Mouse (Mus musculus) kidney, embryonic 15.5 days (tissue): ENCODE data around the gene Scaf11. TPM values are rescaled to one million over a fixed set of nuclear protein-coding genes. Genes with fewer than 3 reads are reported as not detected.

ENCODE experiments used
- ATAC-seq: fragments of 200-750 bp; cut with Nextera tagmentation; replicated peaks from 2 replicates; pipeline ENCODE4 v1.8.0; 2017; ENCODE audit warnings: moderate TSS enrichment; ENCODE audit not compliant: low FRiP score
- H3K27ac ChIP-seq: fragments of 300-500 bp; sonication (generic); 2 replicates; pipeline ENCODE4 v1.5.1; 2015; ENCODE audit warnings: mild to moderate bottlenecking, inconsistent platforms
- H3K27me3 ChIP-seq: fragments of 300-500 bp; sonication (generic); 2 replicates; pipeline ENCODE4 v1.6.1; 2015; ENCODE audit warnings: inconsistent platforms
- H3K36me3 ChIP-seq: fragments of 300-500 bp; sonication (generic); 2 replicates; pipeline ENCODE4 v1.6.1; 2015; ENCODE audit warnings: inconsistent platforms
- H3K4me1 ChIP-seq: fragments of 300-500 bp; sonication (generic); 2 replicates; pipeline ENCODE4 v1.6.1; 2015; ENCODE audit warnings: inconsistent platforms
- H3K4me2 ChIP-seq: fragments of 300-500 bp; sonication (generic); 2 replicates; pipeline ENCODE4 v1.6.1; 2015; ENCODE audit warnings: moderate library complexity, mild to moderate bottlenecking, inconsistent platforms
- H3K4me3 ChIP-seq: fragments of 300-500 bp; sonication (generic); replicated peaks from 2 replicates; pipeline ENCODE4 v1.5.1; 2015; ENCODE audit warnings: mild to moderate bottlenecking, inconsistent platforms
- H3K9ac ChIP-seq: fragments of 300-500 bp; sonication (generic); 2 replicates; pipeline ENCODE4 v1.6.1; 2015; ENCODE audit warnings: mild to moderate bottlenecking, inconsistent platforms
- H3K9me3 ChIP-seq: fragments of 300-500 bp; sonication (generic); replicated peaks from 2 replicates; pipeline ENCODE4 v1.6.1; 2016; ENCODE audit warnings: inconsistent platforms
- WGBS: fragments of 180-500 bp; shearing (Covaris S2); methylation state at CpG from one replicate; pipeline ENCODE4 v1.1.7; 2015; ENCODE audit warnings: mixed read lengths; 5-methylcytosine and 5-hydroxymethylcytosine counted together
- polyA plus RNA-seq: library from polyadenylated mRNA; unstranded; fragments of >200 nt; fragmentation: Nextera tagmentation; extraction: Ambion mirVana; gene quantifications from 2 replicates; pipeline ENCODE4 v1.2.1, GENCODE M21; 2015

Gene Scaf11
- polyA plus RNA-seq, 1 experiment from 2014 or later = 95.6 TPM

DNA sequence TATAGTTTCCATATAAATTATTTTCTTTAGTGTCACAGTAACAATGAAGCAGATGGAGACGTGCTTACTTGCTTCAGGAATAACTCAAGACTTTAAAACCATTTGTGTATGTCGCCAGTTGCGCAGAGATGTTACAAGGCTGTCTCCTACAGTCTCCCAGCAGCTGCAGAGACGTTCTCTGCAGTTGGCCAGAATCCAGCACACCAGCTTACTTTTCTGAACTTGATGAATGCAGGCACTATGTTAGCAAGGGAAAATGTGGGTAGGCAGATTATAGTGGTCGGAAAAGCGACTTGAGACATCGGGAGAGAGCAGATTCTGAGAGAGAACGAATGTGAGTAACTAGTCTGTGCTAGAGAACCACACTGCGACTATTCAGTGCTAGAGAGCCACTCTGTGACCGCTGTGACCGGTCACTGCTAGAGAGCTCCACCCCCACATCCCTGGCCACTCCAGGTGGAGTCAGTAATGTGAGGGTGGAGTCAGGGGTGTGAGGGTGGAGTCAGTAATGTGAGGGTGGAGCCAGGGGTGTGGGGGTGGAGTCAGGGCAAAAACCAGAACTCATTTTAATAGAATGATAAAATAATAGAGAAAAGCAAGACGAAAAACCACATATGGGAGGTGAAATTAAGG lies 26.5 kb upstream of the Scaf11 start:
- ATAC-seq = no peak
- Histone ChIP-seq H3K36me3 (no peaks in the 10 kb centered on the region), H3K4me3 (no peak overlapping the region), H3K4me2 (no peak overlapping the region), H3K4me1 (peaks cover 25% of the 10 kb centered on the region), H3K27me3 (no peaks in the 10 kb centered on the region), H3K27ac (no peak overlapping the region), H3K9me3 (no peaks in the 10 kb centered on the region), H3K9ac (no peak overlapping the region)
- 73% methylated on average over 12 of the region's 12 CpGs for WGBS

DNA sequence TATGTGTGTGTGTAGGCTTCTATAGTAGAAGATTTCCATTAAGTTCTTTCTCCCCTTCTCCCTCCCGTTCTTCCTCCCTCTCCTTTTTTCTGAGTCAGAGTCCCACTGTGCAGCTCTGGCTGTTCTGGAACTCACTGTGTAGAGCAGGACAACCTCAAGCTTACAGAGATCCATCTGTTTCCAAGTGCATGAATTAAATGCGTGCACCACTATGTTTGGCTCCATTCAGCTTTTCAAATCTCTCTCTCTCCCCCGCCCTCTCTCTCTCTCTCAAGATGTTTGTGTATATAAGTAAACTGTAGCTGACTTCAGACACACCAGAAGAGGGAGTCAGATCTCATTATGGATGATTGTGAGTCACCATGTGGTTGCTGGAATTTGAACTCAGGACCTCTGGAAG lies 20.2 kb upstream of the Scaf11 start:
- Histone ChIP-seq H3K9me3 (no peaks in the 10 kb centered on the region), H3K9ac (no peak overlapping the region), H3K4me3 (no peak overlapping the region), H3K4me2 (no peak overlapping the region), H3K4me1 (no peaks in the 10 kb centered on the region), H3K36me3 (no peaks in the 10 kb centered on the region), H3K27me3 (no peaks in the 10 kb centered on the region), H3K27ac (no peak overlapping the region)
- WGBS = 63% methylated on average over 3 of the region's 3 CpGs
- no peak for ATAC-seq

DNA sequence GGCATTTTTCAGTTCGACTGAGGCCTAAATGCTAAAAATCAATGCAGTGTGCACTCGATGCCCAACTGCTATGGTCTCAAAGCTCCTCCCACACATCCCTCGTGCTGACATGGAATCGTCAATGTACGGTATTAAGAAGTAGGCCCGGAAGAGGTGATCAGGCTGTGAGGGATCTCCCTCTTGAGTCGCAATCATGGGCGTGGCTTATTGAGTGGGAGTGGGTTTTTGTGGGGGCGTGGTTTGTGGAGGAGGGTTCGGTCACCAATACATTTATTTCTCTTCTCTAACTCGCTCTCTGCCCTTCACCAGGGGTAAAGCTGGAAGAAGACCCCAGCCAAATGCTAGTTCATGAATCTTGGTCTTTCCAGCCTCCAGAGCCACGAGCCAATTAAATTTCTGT lies 17.4 kb upstream of the Scaf11 start:
- ATAC-seq = no peak

DNA sequence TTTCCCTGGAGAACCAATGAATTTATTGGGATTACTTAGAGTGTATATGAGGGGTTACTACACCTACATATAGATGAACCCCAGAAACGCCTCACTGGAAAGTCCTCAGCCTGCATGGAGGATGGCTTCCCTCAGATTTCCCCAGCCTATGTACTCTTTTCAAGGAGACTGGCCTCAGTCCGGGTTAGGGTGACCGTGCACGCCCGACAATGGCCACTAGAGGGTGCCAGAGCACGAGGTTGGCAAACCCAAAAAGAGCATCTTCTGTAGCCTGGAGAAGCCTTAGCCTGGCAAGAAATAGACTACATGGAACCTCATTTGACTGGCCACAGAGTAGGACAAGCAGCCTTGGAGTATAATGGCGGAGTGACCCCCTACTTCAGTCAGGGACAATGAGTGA lies 15.7 kb upstream of the Scaf11 start:
- Histone ChIP-seq H3K4me3 (no peak overlapping the region), H3K4me2 (no peak overlapping the region), H3K36me3 (no peaks in the 10 kb centered on the region), H3K27me3 (no peaks in the 10 kb centered on the region), H3K27ac (no peak overlapping the region), H3K4me1 (peaks cover 6% of the 10 kb centered on the region; the same call in 1 of the 2 replicates), H3K9ac (no peak overlapping the region), H3K9me3 (no peaks in the 10 kb centered on the region)
- WGBS = 10% methylated on average over 7 of the region's 7 CpGs
- no peak for ATAC-seq

More for the DNA sequence above, 17.4 kb upstream of the Scaf11 start:
- no peak overlapping the region for H3K27ac ChIP-seq
- no peaks in the 10 kb centered on the region for H3K36me3 ChIP-seq
- no peaks in the 10 kb centered on the region for H3K9me3 ChIP-seq
- H3K9ac ChIP-seq = no peak overlapping the region
- WGBS = 86% methylated on average over 12 of the region's 12 CpGs
- no peak overlapping the region for H3K4me2 ChIP-seq
- H3K27me3 ChIP-seq = no peaks in the 10 kb centered on the region
- no peak overlapping the region for H3K4me3 ChIP-seq
- peaks cover 6% of the 10 kb centered on the region; the same call in 1 of the 2 replicates for H3K4me1 ChIP-seq

DNA sequence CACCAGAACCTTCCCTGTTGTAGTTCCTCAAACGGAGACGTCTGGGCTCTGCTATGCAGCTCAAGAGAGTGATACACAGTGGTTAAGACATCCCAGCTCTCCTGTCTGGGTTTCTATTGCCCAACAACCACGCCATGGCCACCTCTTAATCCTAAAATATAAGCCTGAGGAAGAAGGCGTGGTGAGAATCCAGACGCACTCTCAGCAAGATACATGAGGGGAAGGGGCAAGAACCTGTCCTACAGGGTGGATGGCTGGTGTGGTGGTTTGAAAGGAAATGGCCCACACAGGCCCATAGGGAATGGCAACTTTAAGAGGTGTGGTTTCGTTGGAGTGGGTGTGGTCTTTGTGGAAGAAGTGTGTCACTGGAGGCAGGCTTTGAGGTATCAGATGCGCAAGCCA lies 14.9 kb upstream of the Scaf11 start:
- Histone ChIP-seq H3K4me2 (no peak overlapping the region), H3K4me1 (peaks cover 6% of the 10 kb centered on the region; the same call in 1 of the 2 replicates), H3K36me3 (no peaks in the 10 kb centered on the region), H3K9ac (no peak overlapping the region), H3K27me3 (no peaks in the 10 kb centered on the region), H3K4me3 (no peak overlapping the region), H3K9me3 (no peaks in the 10 kb centered on the region), H3K27ac (no peak overlapping the region)
- 86% methylated on average over 7 of the region's 7 CpGs for WGBS
- no peak for ATAC-seq

DNA sequence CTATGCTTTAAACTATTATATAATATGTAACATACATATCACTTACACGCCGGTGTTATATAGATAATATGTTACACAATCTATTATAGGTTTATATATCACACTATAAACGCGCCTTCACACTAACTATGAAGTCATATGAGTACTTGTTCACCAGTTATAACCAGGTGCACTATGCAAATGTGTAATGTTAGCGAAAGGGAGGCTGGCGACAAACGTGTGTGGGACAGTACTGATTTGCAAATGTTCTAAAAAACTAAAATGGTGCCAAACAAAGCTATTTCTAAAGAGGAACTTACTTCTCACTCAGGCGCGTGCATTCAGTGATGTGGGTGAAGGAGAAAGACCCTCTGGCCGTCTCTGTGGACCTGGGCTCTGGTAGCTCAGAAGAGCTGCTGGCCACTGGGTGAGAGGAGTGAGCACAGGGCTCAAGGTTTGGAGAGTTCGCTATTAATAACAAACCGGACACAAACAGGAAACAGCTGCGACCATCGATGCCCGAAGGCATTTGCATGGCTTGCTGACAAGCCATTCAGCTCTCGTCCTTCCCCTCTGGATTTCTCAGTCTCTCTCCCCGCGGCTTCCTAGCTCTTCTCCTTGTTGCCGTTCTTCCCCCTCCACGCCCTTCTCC lies 13.8 kb upstream of the Scaf11 start:
- Histone ChIP-seq H3K27me3 (no peaks in the 10 kb centered on the region), H3K9ac (no peak overlapping the region), H3K4me3 (no peak overlapping the region), H3K4me1 (peaks cover 6% of the 10 kb centered on the region; the same call in 1 of the 2 replicates), H3K27ac (0 out of 2 replicates have a peak overlapping the region, but pooled peaks have one; percentile 22), H3K9me3 (no peaks in the 10 kb centered on the region), H3K36me3 (no peaks in the 10 kb centered on the region), H3K4me2 (no peak overlapping the region)
- WGBS = 63% methylated on average over 20 of the region's 20 CpGs
- ATAC-seq = no peak

DNA sequence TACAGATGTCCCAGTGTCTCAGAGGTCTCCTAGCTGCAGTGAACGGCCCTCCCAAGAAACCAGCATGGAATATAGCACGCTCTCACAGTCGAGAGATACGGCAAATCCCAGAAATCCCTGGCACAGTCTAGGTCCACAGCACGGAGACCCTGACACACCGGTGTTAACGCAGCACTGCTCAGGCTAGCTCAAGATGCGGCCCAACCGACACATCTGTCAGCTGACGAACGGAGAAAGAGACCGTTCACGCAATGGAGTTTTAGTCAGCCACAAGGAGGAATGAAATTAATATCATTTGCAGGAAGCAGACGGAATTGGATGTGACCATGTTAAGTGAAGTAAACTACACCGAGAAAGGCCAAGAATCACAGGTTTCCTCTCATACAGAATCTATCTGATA lies 13.3 kb upstream of the Scaf11 start:
- no peak for ATAC-seq
- WGBS = 94% methylated on average over 15 of the region's 15 CpGs
- Histone ChIP-seq H3K27me3 (no peaks in the 10 kb centered on the region), H3K36me3 (no peaks in the 10 kb centered on the region), H3K9ac (no peak overlapping the region), H3K9me3 (no peaks in the 10 kb centered on the region), H3K4me3 (no peak overlapping the region), H3K27ac (no peak overlapping the region), H3K4me1 (peaks cover 6% of the 10 kb centered on the region; the same call in 1 of the 2 replicates), H3K4me2 (no peak overlapping the region)

DNA sequence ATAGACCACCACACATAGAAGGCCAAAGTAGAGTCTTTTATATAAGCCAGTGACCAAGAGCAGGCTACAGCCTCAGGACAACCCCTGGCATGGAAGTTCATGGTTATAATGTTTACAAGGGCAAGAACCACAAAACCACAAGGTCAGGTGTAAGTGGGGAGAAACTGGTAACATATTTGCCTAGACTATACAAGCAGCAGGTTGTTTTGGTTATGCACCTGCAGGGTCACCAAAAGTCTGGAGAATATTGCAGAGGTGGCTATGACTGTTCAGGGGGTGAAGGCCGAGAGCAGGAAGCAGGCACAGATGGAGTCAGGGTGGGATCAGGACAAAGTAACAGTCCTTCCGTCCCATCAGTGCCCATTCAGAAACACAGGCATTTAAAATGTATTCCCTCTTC lies 7.7 kb upstream of the Scaf11 start:
- no peaks in the 10 kb centered on the region for H3K36me3 ChIP-seq
- WGBS = 88% methylated on average over 2 of the region's 2 CpGs
- no peaks in the 10 kb centered on the region for H3K27me3 ChIP-seq
- H3K4me2 ChIP-seq = no peak overlapping the region
- H3K9ac ChIP-seq = no peak overlapping the region
- H3K4me3 ChIP-seq = no peak overlapping the region
- no peak for ATAC-seq
- H3K27ac ChIP-seq = no peak overlapping the region
- no peaks in the 10 kb centered on the region for H3K4me1 ChIP-seq
- H3K9me3 ChIP-seq = no peaks in the 10 kb centered on the region

DNA sequence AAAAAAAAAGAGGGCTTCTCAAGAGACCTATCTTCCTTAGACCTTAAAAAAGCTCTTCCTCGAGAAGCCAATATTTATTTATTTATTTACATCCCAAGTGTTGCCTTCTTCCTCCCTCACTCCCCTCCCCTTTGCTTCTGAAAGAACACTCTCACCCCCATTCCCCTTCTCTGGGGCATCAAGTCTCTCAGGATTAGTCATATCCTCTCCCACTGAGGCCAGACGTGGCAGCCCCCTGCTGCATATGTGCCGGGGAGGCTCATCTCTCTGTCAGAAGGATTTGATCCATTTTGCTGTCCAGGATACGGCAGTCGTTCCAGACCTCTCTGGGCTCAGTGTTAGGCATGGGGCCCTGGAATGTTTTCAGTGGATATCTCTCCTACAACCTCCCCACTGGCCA lies 7.2 kb upstream of the Scaf11 start:
- WGBS = 79% methylated on average over 5 of the region's 5 CpGs
- ATAC-seq = no peak

DNA sequence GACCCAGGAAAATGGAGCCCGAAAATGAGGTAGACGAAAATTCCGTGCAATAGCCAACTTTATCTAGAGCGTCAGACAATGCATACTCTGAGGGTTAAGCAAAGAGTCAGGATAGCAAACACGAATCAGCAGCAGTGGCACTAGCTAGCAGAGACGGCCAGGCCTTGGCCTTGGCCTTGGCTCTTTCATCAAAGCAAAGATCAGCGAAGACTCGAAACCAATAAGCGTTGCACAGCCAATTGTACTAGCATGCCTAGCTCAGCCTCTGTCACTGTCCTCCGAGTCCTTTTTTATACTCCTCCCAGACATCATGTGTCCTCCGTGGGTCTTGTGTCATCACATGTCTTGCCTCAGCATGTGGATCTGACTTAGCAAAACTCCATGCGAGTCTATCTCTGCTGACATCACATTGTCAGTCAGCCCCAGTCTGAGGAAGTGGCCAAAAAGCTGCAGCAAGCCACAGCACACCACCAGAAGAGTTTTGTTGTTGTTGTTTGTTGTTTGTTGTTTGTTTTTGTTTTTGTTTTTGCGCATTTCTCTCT lies 5.8 kb upstream of the Scaf11 start:
- peaks cover 8% of the 10 kb centered on the region for H3K4me1 ChIP-seq
- WGBS = 94% methylated on average over 13 of the region's 13 CpGs
- H3K4me2 ChIP-seq = no peak overlapping the region
- no peak overlapping the region for H3K27ac ChIP-seq
- no peak overlapping the region for H3K9ac ChIP-seq
- no peaks in the 10 kb centered on the region for H3K36me3 ChIP-seq
- no peaks in the 10 kb centered on the region for H3K27me3 ChIP-seq
- H3K4me3 ChIP-seq = no peak overlapping the region
- H3K9me3 ChIP-seq = no peaks in the 10 kb centered on the region
- ATAC-seq = no peak

More for the DNA sequence above, 7.2 kb upstream of the Scaf11 start:
- Histone ChIP-seq H3K27me3 (no peaks in the 10 kb centered on the region), H3K9ac (no peak overlapping the region), H3K4me2 (no peak overlapping the region), H3K27ac (no peak overlapping the region), H3K4me3 (no peak overlapping the region), H3K36me3 (no peaks in the 10 kb centered on the region), H3K9me3 (no peaks in the 10 kb centered on the region), H3K4me1 (no peaks in the 10 kb centered on the region)

DNA sequence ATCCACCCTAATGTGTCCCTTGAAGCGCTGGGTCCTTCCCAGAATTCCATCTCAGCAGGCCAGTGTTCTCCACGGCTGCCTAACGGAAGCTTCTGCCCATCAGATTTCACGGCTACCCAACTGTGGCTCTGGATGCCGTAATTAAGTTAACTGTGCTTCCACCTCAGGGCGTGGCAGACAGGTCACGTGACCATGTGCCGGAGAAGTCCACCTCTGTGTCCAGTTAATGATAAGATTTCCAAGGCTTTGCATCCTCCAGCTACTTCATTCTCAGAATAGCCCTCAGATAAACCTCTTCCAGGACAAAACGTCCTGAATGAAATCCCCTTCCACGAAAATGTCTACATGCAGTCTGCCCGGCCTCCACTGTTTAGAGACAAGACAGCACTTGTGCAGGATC lies 4.4 kb upstream of the Scaf11 start:
- WGBS = 82% methylated on average over 11 of the region's 11 CpGs
- H3K4me2 ChIP-seq = no peak overlapping the region
- H3K4me3 ChIP-seq = no peak overlapping the region
- no peaks in the 10 kb centered on the region for H3K9me3 ChIP-seq
- H3K4me1 ChIP-seq = peaks cover 8% of the 10 kb centered on the region
- H3K36me3 ChIP-seq = no peaks in the 10 kb centered on the region
- no peak overlapping the region for H3K9ac ChIP-seq
- no peak overlapping the region for H3K27ac ChIP-seq
- no peaks in the 10 kb centered on the region for H3K27me3 ChIP-seq
- ATAC-seq = no peak

DNA sequence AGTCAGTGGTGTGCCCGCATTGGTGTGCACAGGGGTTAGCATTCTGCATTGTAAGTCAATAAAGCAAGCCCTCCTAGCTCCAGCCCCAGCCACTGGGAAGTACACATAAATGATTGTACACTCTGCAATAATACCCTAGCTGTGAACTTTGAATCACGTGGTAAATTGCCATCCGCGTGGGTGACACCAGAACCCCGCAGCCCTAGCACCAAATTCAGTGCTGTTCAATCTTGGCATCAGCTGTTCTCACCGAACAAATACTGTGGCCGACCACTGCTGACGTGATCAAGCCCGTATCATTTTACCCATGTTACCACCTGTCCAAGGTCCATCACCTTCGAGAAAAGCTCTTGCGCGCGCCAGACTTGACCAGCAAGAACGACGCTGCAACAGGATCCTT lies 3.2 kb upstream of the Scaf11 start:
- H3K9me3 ChIP-seq = no peaks in the 10 kb centered on the region
- H3K4me3 ChIP-seq = no peak overlapping the region
- no peaks in the 10 kb centered on the region for H3K36me3 ChIP-seq
- no peak overlapping the region for H3K4me2 ChIP-seq
- ATAC-seq = no peak
- no peak overlapping the region for H3K27ac ChIP-seq
- peaks cover 14% of the 10 kb centered on the region for H3K4me1 ChIP-seq
- H3K27me3 ChIP-seq = no peaks in the 10 kb centered on the region
- H3K9ac ChIP-seq = no peak overlapping the region
- 94% methylated on average over 15 of the region's 15 CpGs for WGBS
